Mouse (Mus musculus): ENCODE measurements around the gene Zfp827. TPM values are rescaled to one million over a fixed set of nuclear protein-coding genes. Genes with fewer than 3 reads are reported as not detected.
A peak's percentile ranks its signal among the peaks of the same experiment; 100 is the strongest.

Zfp827 gene
- 8.4 and 9.9 TPM in 2 replicates for polyA plus RNA-seq (2015; fragmentation: Nextera tagmentation; extraction: Ambion mirVana)

DNA sequence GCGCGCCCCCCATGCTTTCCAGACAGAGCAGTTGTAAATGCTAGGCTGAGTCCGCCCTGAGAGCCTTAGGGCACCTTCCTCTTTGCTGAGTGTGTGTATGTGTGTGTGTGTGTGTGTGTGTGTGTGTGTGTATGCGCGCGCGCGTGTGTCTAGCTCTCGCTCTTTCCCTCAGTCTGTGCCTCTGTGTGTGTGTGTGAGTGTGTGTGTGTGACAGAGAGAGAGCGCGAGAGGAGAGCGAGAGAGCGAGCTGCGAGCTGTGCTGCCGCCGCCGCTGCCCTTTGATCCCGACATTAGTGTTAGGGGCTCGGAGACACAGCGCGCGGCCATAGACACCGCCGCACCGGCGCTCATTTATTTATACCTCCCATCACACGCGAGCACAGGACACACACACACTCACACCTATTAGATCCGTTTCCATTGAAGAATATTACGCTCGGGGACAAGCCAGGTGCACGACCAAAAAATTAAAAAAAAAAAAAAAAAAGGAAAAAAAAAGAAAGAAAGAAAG lies at the start of gene Zfp827:
Gene Zfp827, plus strand, starts transcription at position 461 of the 511 bp plus-strand sequence.
- H3K4me2 ChIP-seq = peak within 1 kb of the TSS; percentile 70
- H3K27me3 ChIP-seq = no peaks in the 10 kb centered on the region
- peak within 1 kb of the TSS; percentile 97 for H3K9ac ChIP-seq
- peak within 1 kb of the TSS; percentile 100 for H3K27ac ChIP-seq
- H3K9me3 ChIP-seq = no peaks in the 10 kb centered on the region
- peak within 1 kb of the TSS; percentile 79 for H3K4me3 ChIP-seq
- under 1% methylated on average over 32 of the region's 32 CpGs for WGBS
- H3K36me3 ChIP-seq = no peaks in the 10 kb centered on the region
- ATAC-seq (ENCODE audit: insufficient number of reproducible peaks, low FRiP score, low TSS enrichment, low read depth) = peak; percentile 45; the same call in 1 of the 2 replicates
- peaks cover 25% of the 10 kb centered on the region for H3K4me1 ChIP-seq

DNA sequence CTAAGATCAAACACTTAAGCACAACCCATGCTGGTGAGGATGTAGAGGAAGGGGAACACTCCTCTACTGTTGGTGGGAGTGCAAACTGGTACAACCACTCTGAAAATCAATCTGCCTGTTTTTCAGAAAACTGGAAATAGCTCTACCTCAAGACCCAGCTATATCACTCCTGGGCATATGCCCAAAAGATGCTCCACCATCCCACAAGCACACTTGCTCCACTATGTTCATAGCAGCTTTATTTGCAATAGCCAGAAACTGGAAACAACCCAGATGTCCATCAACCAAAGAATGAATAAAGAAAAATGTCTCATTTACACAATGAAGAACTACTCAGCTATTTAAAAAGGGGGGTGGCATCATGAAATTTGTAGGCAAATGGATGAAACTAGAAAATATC lies 23.9 kb upstream of the Zfp827 start:
- Histone ChIP-seq H3K4me2 (no peak overlapping the region), H3K9me3 (no peaks in the 10 kb centered on the region), H3K27me3 (no peaks in the 10 kb centered on the region), H3K4me1 (no peaks in the 10 kb centered on the region), H3K9ac (no peak overlapping the region), H3K4me3 (no peak overlapping the region), H3K36me3 (no peaks in the 10 kb centered on the region), H3K27ac (no peak overlapping the region)
- no peak for ATAC-seq (ENCODE audit: insufficient number of reproducible peaks, low FRiP score, low TSS enrichment, low read depth)

DNA sequence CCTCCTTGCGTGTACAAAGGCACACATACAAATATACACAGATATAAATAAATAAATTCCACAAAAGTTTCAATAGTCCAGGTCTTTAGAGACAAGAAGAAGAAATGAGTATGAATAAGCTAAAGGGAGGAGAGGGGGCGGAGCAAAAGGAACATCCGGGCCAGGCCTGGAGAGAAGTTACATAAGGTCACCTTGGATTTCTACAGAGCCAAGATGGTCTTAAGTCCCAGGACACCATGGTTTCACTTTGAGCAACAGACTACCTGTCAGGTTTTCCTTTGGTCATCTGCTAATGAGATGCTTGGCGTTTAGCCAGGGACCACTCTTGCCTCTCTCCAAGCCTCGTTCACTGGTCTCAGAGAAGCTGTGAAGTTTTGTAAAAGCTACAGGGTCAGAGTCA lies 13.2 kb upstream of the Zfp827 start:
- no peaks in the 10 kb centered on the region for H3K36me3 ChIP-seq
- H3K27ac ChIP-seq = no peak overlapping the region
- WGBS = 83% methylated on average over 5 of the region's 5 CpGs
- no peaks in the 10 kb centered on the region for H3K27me3 ChIP-seq
- no peaks in the 10 kb centered on the region for H3K4me1 ChIP-seq
- no peaks in the 10 kb centered on the region for H3K9me3 ChIP-seq
- no peak for ATAC-seq (ENCODE audit: insufficient number of reproducible peaks, low FRiP score, low TSS enrichment, low read depth)
- H3K4me3 ChIP-seq = no peak overlapping the region
- no peak overlapping the region for H3K9ac ChIP-seq
- no peak overlapping the region for H3K4me2 ChIP-seq

DNA sequence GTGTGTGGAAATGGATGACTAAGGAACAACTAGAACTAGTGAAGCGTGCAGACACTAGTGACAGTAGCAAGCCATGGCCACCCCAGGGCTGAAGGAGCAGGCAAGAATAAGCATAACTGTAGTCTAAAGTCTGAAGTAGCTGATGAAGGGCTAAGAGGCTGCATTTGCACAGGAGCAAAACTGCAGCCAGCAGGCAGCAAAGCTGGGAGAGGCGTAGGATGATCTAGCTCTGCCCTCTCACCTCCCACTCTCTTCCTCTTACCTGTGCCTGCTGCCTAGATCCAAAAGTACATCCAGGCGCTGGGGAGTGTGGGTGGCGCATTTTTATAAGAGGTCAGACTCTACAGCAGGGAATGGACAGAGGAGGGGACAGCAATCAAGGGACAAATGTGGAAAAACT lies 12.2 kb upstream of the Zfp827 start:
- Histone ChIP-seq H3K4me2 (no peak overlapping the region), H3K27ac (no peak overlapping the region), H3K27me3 (no peaks in the 10 kb centered on the region), H3K9me3 (no peaks in the 10 kb centered on the region), H3K9ac (no peak overlapping the region), H3K4me3 (no peak overlapping the region), H3K36me3 (no peaks in the 10 kb centered on the region), H3K4me1 (no peaks in the 10 kb centered on the region)
- no peak for ATAC-seq (ENCODE audit: insufficient number of reproducible peaks, low FRiP score, low TSS enrichment, low read depth)
- 80% methylated on average over 4 of the region's 4 CpGs for WGBS

DNA sequence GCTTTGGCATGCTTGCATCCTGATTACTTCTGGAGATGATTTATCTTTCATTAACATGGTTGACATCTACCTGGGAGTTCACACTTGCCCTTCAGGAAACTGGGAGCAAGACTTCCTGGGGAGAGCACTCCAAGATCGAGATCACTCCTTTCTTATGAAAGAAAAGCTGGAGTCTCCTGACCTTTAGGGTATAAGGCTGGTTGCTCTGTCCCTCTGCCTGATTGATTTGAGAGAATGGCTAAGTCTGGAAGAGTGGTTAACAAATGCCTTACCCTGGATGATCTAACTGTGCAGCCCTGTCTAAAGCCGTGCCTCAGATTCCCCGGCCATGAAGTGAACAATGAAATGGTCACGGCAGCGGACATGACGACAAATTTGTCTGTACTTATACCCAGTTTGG lies 11.7 kb upstream of the Zfp827 start:
- WGBS = 68% methylated on average over 6 of the region's 6 CpGs
- no peaks in the 10 kb centered on the region for H3K36me3 ChIP-seq
- H3K4me3 ChIP-seq = no peak overlapping the region
- no peaks in the 10 kb centered on the region for H3K4me1 ChIP-seq
- H3K4me2 ChIP-seq = no peak overlapping the region
- no peak overlapping the region for H3K27ac ChIP-seq
- H3K27me3 ChIP-seq = no peaks in the 10 kb centered on the region
- no peak for ATAC-seq (ENCODE audit: insufficient number of reproducible peaks, low FRiP score, low TSS enrichment, low read depth)
- no peak overlapping the region for H3K9ac ChIP-seq
- no peaks in the 10 kb centered on the region for H3K9me3 ChIP-seq

DNA sequence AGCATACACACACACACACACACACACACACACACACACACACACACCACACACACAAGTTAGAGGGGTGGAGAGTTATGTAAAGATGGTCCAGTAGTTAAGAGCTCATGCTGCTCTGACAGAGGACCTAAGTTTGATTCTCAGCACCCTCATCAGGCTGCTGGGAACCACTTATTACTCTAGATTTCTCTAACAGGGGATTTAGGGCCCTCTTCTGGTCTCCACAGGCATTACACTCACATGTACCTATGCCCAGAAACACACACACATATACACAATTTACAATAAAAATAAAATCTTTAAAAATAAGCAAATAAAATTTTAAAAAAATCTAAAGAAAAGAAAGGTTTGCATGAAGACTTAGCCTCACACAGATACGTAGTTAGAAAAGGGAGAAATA lies 4.3 kb upstream of the Zfp827 start:
- Histone ChIP-seq H3K27me3 (no peaks in the 10 kb centered on the region), H3K27ac (no peak overlapping the region), H3K4me1 (0 out of 2 replicates have a peak, but pooled peaks cover 4% of the 10 kb centered on the region), H3K36me3 (no peaks in the 10 kb centered on the region), H3K4me2 (no peak overlapping the region), H3K9ac (no peak overlapping the region), H3K9me3 (no peaks in the 10 kb centered on the region), H3K4me3 (no peak overlapping the region)
- no peak for ATAC-seq (ENCODE audit: insufficient number of reproducible peaks, low FRiP score, low TSS enrichment, low read depth)
- 94% methylated on average over 1 of the region's 1 CpGs for WGBS

DNA sequence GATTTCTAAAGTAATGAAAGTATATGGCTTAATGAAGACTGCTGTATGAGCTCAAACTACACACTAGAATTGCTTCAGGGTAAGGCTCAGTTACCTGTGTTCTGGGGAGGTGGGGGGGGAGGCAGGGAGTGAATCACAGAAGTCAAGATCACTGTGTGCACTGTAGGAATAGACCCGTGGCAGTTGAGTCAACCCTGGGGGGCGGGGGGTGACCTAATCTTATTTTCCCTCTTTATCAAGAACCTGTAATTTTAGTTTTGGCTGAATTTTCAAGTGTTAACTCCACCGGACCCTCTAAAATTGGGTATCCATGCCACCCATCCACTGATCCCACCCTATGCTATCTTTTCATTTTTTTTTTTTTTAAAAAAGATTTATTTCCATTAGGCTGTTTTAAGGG lies 918 bp upstream of the Zfp827 start:
- ATAC-seq (ENCODE audit: insufficient number of reproducible peaks, low FRiP score, low TSS enrichment, low read depth) = no peak
- Histone ChIP-seq H3K27me3 (no peaks in the 10 kb centered on the region), H3K9ac (no peak overlapping the region), H3K27ac (no peak overlapping the region; the same call in 1 of the 2 replicates), H3K36me3 (no peaks in the 10 kb centered on the region), H3K4me1 (peaks cover 18% of the 10 kb centered on the region), H3K4me3 (peak overlapping the region; percentile 79), H3K9me3 (no peaks in the 10 kb centered on the region), H3K4me2 (peak overlapping the region; percentile 70)
- WGBS = 16% methylated on average over 3 of the region's 3 CpGs

DNA sequence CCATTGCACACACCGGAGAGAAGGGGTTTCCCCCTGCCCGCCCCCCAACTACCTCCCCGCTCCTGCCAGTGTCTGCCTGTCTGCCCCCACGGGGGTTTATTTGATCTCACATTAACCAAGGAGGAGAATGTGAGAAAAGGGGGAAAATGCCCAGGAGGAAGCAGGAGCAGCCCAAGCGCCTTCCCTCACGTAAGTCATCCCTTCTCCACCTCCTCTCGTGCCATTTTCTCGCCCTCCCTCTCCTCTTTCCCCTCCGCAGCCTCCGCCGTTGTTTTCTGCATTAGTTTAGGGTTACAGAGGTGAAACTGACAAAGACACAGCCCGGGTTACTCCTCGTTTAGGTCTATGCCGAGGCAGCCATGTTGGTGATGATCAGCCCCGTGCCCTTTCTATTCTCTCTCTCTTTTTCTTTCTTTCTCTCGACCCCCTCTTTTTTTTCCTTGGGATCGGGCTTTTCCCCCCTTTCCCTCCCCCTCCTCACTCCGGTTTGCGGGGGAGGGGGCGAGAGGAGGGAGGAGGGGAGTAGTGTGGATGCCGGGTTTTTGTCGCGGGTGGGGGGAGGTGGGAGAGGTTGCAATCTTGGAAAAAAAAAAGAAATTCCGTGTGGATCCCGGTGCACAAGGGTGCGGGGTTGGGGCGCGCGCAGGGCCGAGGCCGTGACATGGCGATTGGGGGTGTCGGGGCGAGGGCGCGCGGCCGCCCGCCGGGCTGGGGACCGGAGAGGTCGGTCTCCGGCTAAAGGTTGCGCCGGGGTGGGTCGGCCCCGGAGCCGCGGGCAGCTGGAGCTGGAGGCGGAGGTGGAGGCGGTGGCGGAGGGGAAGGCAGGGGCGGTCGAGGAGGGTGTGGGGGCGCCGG lies 531 bp downstream of the Zfp827 start:
- peak overlapping the region; percentile 79 for H3K4me3 ChIP-seq
- peaks cover 31% of the 10 kb centered on the region for H3K4me1 ChIP-seq
- no peaks in the 10 kb centered on the region for H3K27me3 ChIP-seq
- H3K36me3 ChIP-seq = no peaks in the 10 kb centered on the region
- H3K9me3 ChIP-seq = no peaks in the 10 kb centered on the region
- H3K4me2 ChIP-seq = peak overlapping the region; percentile 70
- under 1% methylated on average over 45 of the region's 56 CpGs for WGBS
- peak overlapping the region; percentile 97 for H3K9ac ChIP-seq
- no peak; the same call in 1 of the 2 replicates for ATAC-seq (ENCODE audit: insufficient number of reproducible peaks, low FRiP score, low TSS enrichment, low read depth)
- peak overlapping the region; percentile 100 for H3K27ac ChIP-seq

DNA sequence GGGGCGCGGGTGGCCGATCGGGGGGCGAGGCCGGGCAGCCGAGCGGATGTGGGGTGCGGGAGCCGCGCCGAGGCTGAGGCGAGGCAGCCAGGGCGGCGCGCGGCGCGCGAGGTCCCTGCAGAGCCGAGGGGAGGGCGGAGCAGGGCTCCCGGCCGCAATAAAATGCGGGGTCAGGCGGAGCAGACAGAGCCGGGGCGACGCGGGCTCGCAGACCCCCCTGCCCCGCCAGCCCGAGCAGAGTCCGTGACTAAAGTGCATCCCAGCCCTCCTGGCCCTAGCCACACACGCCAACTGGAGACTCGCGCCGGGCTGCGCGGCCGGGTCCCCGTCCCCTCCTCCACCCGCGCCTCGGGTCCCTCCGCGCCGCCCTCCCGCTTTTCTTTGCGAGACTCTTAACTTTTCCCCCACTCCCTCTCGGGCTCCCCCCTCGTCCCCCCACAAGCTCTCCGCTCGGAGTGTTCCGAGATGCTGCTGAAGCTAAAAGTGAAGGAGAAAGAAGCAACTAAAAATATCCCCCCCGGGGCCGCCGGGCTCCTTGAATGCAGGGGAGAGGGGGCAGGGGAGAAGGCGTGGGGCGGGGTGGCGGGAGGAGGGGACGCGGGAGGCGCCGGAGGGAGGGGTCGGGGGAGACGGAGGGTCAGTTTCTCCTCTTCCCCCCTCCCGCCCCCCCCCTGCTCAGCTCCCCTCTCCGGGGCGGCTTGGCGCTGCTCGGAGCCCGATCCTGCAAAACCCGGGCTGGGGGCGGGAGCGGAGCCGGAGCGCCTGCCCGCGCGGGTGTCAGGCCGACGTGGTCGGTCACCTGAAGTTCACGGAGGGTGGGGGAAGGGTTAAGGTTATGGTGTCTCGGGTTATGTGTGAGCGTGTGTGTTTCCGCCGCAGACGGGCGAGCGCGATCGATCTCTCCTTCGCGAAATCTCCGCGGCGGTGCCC lies 1.4 kb downstream of the Zfp827 start:
- no peaks in the 10 kb centered on the region for H3K36me3 ChIP-seq
- H3K4me2 ChIP-seq = peak overlapping the region; percentile 70
- peaks cover 31% of the 10 kb centered on the region for H3K4me1 ChIP-seq
- H3K9me3 ChIP-seq = no peaks in the 10 kb centered on the region
- peak; percentile 76 for ATAC-seq (ENCODE audit: insufficient number of reproducible peaks, low FRiP score, low TSS enrichment, low read depth)
- under 1% methylated on average over 77 of the region's 99 CpGs for WGBS
- no peaks in the 10 kb centered on the region for H3K27me3 ChIP-seq
- peak overlapping the region; percentile 97 for H3K9ac ChIP-seq
- peak overlapping the region; percentile 100 for H3K27ac ChIP-seq
- peak overlapping the region; percentile 79 for H3K4me3 ChIP-seq

DNA sequence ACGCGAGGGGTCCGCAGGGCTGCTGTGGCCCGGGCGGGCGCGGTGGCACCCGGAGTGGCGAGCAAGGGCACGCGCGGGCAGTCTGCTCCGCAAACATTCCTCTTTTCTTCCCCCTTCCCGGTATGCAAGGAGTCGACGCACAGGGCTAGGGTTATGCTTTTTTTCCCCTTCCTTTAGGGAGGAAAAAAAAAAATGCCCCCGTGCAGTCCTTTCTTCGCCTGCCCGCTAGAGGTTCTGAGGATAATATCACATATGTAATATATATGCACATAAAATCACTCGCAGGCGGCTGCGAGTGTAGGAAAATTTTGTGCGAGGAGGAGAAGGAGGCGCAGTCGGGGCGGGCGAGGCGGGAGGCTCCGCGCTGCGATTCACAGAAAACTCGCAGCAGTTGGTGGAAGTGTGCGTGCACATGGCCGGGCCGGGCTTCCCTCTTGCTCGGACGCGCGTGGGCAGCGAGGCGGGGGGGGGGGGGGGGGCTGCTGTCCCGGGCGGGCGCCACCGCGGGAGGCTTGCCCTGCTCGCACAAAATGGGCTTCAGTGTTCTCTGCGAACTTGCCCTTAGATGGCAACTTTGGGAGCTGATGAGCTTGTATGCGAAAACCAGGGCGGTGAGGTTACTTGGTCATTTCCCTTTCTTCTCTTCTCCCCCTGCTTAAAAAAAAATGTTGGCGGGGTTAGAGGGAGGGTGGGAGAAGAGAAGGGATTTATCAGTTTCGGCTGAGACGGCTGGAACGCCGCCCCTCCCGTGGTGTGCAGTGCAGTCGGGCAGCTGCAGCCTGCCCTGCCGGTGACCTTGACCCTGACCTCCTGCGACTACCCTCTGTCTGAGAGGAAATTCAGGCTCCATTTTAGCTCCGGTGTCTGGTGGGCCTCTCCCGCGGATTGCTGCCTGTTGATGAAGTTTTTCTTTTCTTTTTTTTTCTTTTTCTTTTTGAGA lies 2.4 kb downstream of the Zfp827 start:
- Histone ChIP-seq H3K4me1 (peaks cover 31% of the 10 kb centered on the region), H3K9me3 (no peaks in the 10 kb centered on the region), H3K4me3 (peak overlapping the region; percentile 79), H3K4me2 (peak overlapping the region; percentile 70), H3K27me3 (no peaks in the 10 kb centered on the region), H3K36me3 (no peaks in the 10 kb centered on the region), H3K27ac (peak overlapping the region; percentile 100), H3K9ac (peak overlapping the region; percentile 97)
- under 1% methylated on average over 52 of the region's 62 CpGs for WGBS
- peak; percentile 21 for ATAC-seq (ENCODE audit: insufficient number of reproducible peaks, low FRiP score, low TSS enrichment, low read depth)

DNA sequence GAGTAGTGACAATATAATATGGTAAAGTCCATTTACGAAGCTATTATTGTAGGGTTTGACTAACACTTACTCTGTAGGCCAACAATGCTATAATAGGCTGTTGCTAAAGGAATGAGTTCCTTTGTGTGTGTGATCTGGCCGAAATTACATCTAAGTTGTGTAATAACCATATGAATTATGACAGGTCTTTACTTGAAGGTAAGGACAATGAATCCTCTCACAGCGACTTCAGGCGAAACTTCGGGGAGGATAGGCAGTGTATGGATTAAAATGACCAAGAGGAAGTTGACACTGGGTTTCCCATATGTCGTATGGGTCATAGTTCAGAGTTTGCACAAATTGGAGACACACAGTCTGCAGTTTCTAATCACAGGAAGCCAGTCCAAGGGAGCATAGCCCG lies 9.3 kb downstream of the Zfp827 start:
- Histone ChIP-seq H3K9ac (no peak overlapping the region), H3K4me3 (no peak overlapping the region), H3K9me3 (no peaks in the 10 kb centered on the region), H3K4me2 (no peak overlapping the region), H3K27me3 (no peaks in the 10 kb centered on the region), H3K36me3 (peaks cover 16% of the 10 kb centered on the region; the same call in 1 of the 2 replicates), H3K27ac (no peak overlapping the region), H3K4me1 (peaks cover 11% of the 10 kb centered on the region)
- WGBS = 78% methylated on average over 7 of the region's 7 CpGs
- ATAC-seq (ENCODE audit: insufficient number of reproducible peaks, low FRiP score, low TSS enrichment, low read depth) = no peak

All from limb, embryonic 15.5 days (tissue).